Mouse (Mus musculus): ENCODE results near the gene Naglu. TPM values are rescaled to one million over a fixed set of nuclear protein-coding genes. Genes with fewer than 3 reads are reported as not detected.
A peak's percentile ranks its signal among the peaks of the same experiment; 100 is the strongest.
"Not testable (repeated sequence)": the region's sequence is repeated elsewhere in the genome, so short reads cannot be mapped to it uniquely, and the experiment has no call there.

The Naglu gene
- total RNA-seq, 2 experiments from 2014 or later = 3.8 to 4.5 TPM

GRCm38 (mm10) chr11:101119131-101119760 lies 49.4 kb downstream of the Naglu start:
- peak; percentile 67 for ATAC-seq (replicated peaks; ENCODE audit: low FRiP score, poor library complexity, severe bottlenecking)

- ATAC-seq (replicated peaks; ENCODE audit: low FRiP score, poor library complexity, severe bottlenecking) = peak; percentile 88
Observed at GRCm38 (mm10) chr11:101119761-101120544, 50.1 kb downstream of the Naglu start, which contains the start of the genes Retreg3 and Tubg1. Gene Retreg3 (minus strand): TSS chr11:101119893. Gene Tubg1 (plus strand): TSS chr11:101119938.

GRCm38 (mm10) chr11:101120545-101121188 lies 50.9 kb downstream of the Naglu start:
- ATAC-seq (replicated peaks; ENCODE audit: low FRiP score, poor library complexity, severe bottlenecking) = peak; percentile 8

- ATAC-seq (replicated peaks; ENCODE audit: low FRiP score, poor library complexity, severe bottlenecking) = not testable (repeated sequence)
Observed at GRCm38 (mm10) chr11:101124494-101124893, 54.7 kb downstream of the Naglu start.

- ATAC-seq (replicated peaks; ENCODE audit: low FRiP score, poor library complexity, severe bottlenecking) = not testable (repeated sequence)
Observed at GRCm38 (mm10) chr11:101125008-101125407, 55.2 kb downstream of the Naglu start.

GRCm38 (mm10) chr11:101127075-101127474 lies 57.3 kb downstream of the Naglu start:
- no peak for ATAC-seq (replicated peaks; ENCODE audit: low FRiP score, poor library complexity, severe bottlenecking)

Other genes starting within 250 kb of the Naglu start
- gene Stat5b, start 219.3 kb upstream of the Naglu start, total RNA-seq (2015; ENCODE audit: low replicate concordance) = 5.9 and 10.1 TPM in 2 replicates
- gene Stat5b, start 219.3 kb upstream of the Naglu start, total RNA-seq (2017; ENCODE audit: low replicate concordance) = 7.0 and 10.3 TPM in 2 replicates
- gene Stat5a, start 210.7 kb upstream of the Naglu start, total RNA-seq (2015; ENCODE audit: low replicate concordance) = 3.2 and 7.5 TPM in 2 replicates
- gene Stat5a, start 210.7 kb upstream of the Naglu start, total RNA-seq (2017; ENCODE audit: low replicate concordance) = 5.3 and 5.4 TPM in 2 replicates
- 31.0 and 31.4 TPM in 2 replicates for gene Stat3, start 130.5 kb upstream of the Naglu start, total RNA-seq (2015; ENCODE audit: low replicate concordance)
- 26.2 and 26.6 TPM in 2 replicates for gene Stat3, start 130.5 kb upstream of the Naglu start, total RNA-seq (2017; ENCODE audit: low replicate concordance)
- not detected in 2 replicates for gene Cavin1, start 99.1 kb upstream of the Naglu start, total RNA-seq (2015; ENCODE audit: low replicate concordance)
- not detected in 2 replicates for gene Cavin1, start 99.1 kb upstream of the Naglu start, total RNA-seq (2017; ENCODE audit: low replicate concordance)
- 316 and 341 TPM in 2 replicates for gene Atp6v0a1, start 60.6 kb upstream of the Naglu start, total RNA-seq (2015; ENCODE audit: low replicate concordance)
- gene Atp6v0a1, start 60.6 kb upstream of the Naglu start, total RNA-seq (2017; ENCODE audit: low replicate concordance) = 355 and 494 TPM in 2 replicates
- gene Hsd17b1, start 8.4 kb downstream of the Naglu start, total RNA-seq (2015; ENCODE audit: low replicate concordance) = 2.2 TPM in 1 of 2 replicates, not detected in the other
- gene Hsd17b1, start 8.4 kb downstream of the Naglu start, total RNA-seq (2017; ENCODE audit: low replicate concordance) = 0.26 TPM in 1 of 2 replicates, not detected in the other
- gene Coasy, start 12.6 kb downstream of the Naglu start, total RNA-seq (2015; ENCODE audit: low replicate concordance) = 2.5 and 3.8 TPM in 2 replicates
- 1.7 and 6.8 TPM in 2 replicates for gene Coasy, start 12.6 kb downstream of the Naglu start, total RNA-seq (2017; ENCODE audit: low replicate concordance)
- 36.0 and 43.6 TPM in 2 replicates for gene Mlx, start 17.3 kb downstream of the Naglu start, total RNA-seq (2015; ENCODE audit: low replicate concordance)
- gene Mlx, start 17.3 kb downstream of the Naglu start, total RNA-seq (2017; ENCODE audit: low replicate concordance) = 16.8 and 26.4 TPM in 2 replicates
- 5.9 and 7.9 TPM in 2 replicates for gene Psmc3ip, start 25.4 kb downstream of the Naglu start, total RNA-seq (2015; ENCODE audit: low replicate concordance)
- 13.2 and 29.0 TPM in 2 replicates for gene Psmc3ip, start 25.4 kb downstream of the Naglu start, total RNA-seq (2017; ENCODE audit: low replicate concordance)
- gene Retreg3, start 49.9 kb downstream of the Naglu start, total RNA-seq (2015; ENCODE audit: low replicate concordance) = 24.5 and 25.6 TPM in 2 replicates
- 38.7 and 57.9 TPM in 2 replicates for gene Retreg3, start 49.9 kb downstream of the Naglu start, total RNA-seq (2017; ENCODE audit: low replicate concordance)
- gene Tubg1, start 49.9 kb downstream of the Naglu start, total RNA-seq (2015; ENCODE audit: low replicate concordance) = 29.3 and 38.2 TPM in 2 replicates
- gene Tubg1, start 49.9 kb downstream of the Naglu start, total RNA-seq (2017; ENCODE audit: low replicate concordance) = 30.8 and 40.7 TPM in 2 replicates
- not detected in 2 replicates for gene Tubg2, start 85.9 kb downstream of the Naglu start, total RNA-seq (2015; ENCODE audit: low replicate concordance)
- not detected in 2 replicates for gene Tubg2, start 85.9 kb downstream of the Naglu start, total RNA-seq (2017; ENCODE audit: low replicate concordance)
- not detected in 2 replicates for gene Cntnap1, start 100.5 kb downstream of the Naglu start, total RNA-seq (2015; ENCODE audit: low replicate concordance)
- gene Cntnap1, start 100.5 kb downstream of the Naglu start, total RNA-seq (2017; ENCODE audit: low replicate concordance) = not detected in 2 replicates
- gene Plekhh3, start 101.3 kb downstream of the Naglu start, total RNA-seq (2015; ENCODE audit: low replicate concordance) = not detected in 2 replicates
- not detected in 2 replicates for gene Plekhh3, start 101.3 kb downstream of the Naglu start, total RNA-seq (2017; ENCODE audit: low replicate concordance)
- not detected in 2 replicates for gene Ccr10, start 105.4 kb downstream of the Naglu start, total RNA-seq (2015; ENCODE audit: low replicate concordance)
- not detected in 2 replicates for gene Ccr10, start 105.4 kb downstream of the Naglu start, total RNA-seq (2017; ENCODE audit: low replicate concordance)
- 32.3 and 58.4 TPM in 2 replicates for gene Ezh1, start 156.5 kb downstream of the Naglu start, total RNA-seq (2015; ENCODE audit: low replicate concordance)
- gene Ezh1, start 156.5 kb downstream of the Naglu start, total RNA-seq (2017; ENCODE audit: low replicate concordance) = 43.8 and 53.9 TPM in 2 replicates
- gene Ramp2, start 176.0 kb downstream of the Naglu start, total RNA-seq (2015; ENCODE audit: low replicate concordance) = not detected in 2 replicates
- gene Ramp2, start 176.0 kb downstream of the Naglu start, total RNA-seq (2017; ENCODE audit: low replicate concordance) = not detected in 2 replicates
- gene Vps25, start 183.7 kb downstream of the Naglu start, total RNA-seq (2015; ENCODE audit: low replicate concordance) = 133 and 142 TPM in 2 replicates
- 27.3 and 31.7 TPM in 2 replicates for gene Vps25, start 183.7 kb downstream of the Naglu start, total RNA-seq (2017; ENCODE audit: low replicate concordance)
- gene Wnk4, start 190.6 kb downstream of the Naglu start, total RNA-seq (2015; ENCODE audit: low replicate concordance) = 0.72 and 5.9 TPM in 2 replicates
- gene Wnk4, start 190.6 kb downstream of the Naglu start, total RNA-seq (2017; ENCODE audit: low replicate concordance) = 2.8 and 3.1 TPM in 2 replicates
- gene Cntd1, start 209.0 kb downstream of the Naglu start, total RNA-seq (2015; ENCODE audit: low replicate concordance) = 5.8 and 10.1 TPM in 2 replicates
- 11.1 and 11.6 TPM in 2 replicates for gene Cntd1, start 209.0 kb downstream of the Naglu start, total RNA-seq (2017; ENCODE audit: low replicate concordance)
- 19.8 and 33.1 TPM in 2 replicates for gene Coa3, start 209.1 kb downstream of the Naglu start, total RNA-seq (2015; ENCODE audit: low replicate concordance)
- gene Coa3, start 209.1 kb downstream of the Naglu start, total RNA-seq (2017; ENCODE audit: low replicate concordance) = 5.3 and 16.2 TPM in 2 replicates
- gene Becn1, start 232.3 kb downstream of the Naglu start, total RNA-seq (2015; ENCODE audit: low replicate concordance) = 71.4 and 72.5 TPM in 2 replicates
- gene Becn1, start 232.3 kb downstream of the Naglu start, total RNA-seq (2017; ENCODE audit: low replicate concordance) = 273 TPM in 2 replicates
- gene Psme3, start 246.2 kb downstream of the Naglu start, total RNA-seq (2015; ENCODE audit: low replicate concordance) = 425 and 456 TPM in 2 replicates
- 261 and 313 TPM in 2 replicates for gene Psme3, start 246.2 kb downstream of the Naglu start, total RNA-seq (2017; ENCODE audit: low replicate concordance)

All from erythroid progenitor cell, adult 5-6 weeks (primary cell).